Mouse (Mus musculus) CD4-positive, CD25-positive, alpha-beta regulatory T cell, adult 2 months (primary cell): ENCODE measurements around the gene Erbin.

Source experiments
- DNase-seq: peaks from one replicate; pipeline ENCODE4 v3.0.0-alpha.2; 2012; ENCODE audit warnings: low read depth, low spot score

The Erbin gene

GRCm38 (mm10) chr13:103920261-103920932 is at the start of gene Erbin:
Gene Erbin (minus strand): TSS chr13:103920514.
- peak; percentile 88 for DNase-seq

DNA sequence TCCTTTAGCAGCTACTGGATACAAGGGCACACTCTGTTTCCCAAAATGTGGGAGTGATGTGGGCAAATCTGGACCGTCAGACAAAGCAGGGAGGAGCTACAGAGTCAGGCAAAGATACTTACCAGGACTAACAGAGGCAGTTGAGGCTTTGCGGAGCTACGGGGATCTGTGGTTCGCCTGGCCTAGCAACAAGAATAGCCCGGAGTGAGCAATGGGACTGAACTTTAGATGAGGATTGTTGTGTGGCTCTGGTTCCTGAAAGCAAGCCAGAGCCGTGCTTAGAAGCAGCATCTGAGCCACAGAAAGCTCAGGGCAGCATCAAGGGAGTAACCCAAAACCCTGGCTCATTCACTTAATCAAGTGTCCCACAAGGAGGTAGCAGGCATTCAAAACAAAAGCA is 49.6 kb upstream of the Erbin start:
- DNase-seq, result no peak

GRCm38 (mm10) chr13:103967987-103968386 is 47.7 kb upstream of the Erbin start:
- no peak for DNase-seq

- DNase-seq, result no peak
Observed at GRCm38 (mm10) chr13:103966696-103967215, 46.4 kb upstream of the Erbin start.

- no peak for DNase-seq
Observed at GRCm38 (mm10) chr13:103965187-103965586, 44.9 kb upstream of the Erbin start.

- no peak for DNase-seq
Observed at GRCm38 (mm10) chr13:103963094-103963493, 42.8 kb upstream of the Erbin start.

DNA sequence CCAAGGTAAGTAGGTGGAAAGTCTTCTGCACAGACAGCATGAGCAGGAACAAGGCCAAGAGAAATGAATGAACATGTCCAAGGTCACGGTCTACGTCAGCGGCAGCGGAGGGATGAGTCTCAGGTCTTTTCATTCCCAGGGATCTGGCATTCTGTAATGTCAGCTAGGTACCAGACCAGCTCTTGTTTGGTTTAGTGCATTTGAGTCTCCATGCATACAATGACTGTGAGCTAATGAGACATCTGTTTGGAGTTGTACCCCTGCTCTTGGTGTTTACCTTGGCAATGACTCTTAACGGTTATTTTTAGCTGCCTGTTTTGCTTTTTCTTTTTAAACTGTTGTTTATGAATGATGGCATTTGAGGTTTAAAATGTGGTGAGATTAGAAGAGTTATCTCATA is 39.5 kb upstream of the Erbin start:
- DNase-seq, result no peak

DNA sequence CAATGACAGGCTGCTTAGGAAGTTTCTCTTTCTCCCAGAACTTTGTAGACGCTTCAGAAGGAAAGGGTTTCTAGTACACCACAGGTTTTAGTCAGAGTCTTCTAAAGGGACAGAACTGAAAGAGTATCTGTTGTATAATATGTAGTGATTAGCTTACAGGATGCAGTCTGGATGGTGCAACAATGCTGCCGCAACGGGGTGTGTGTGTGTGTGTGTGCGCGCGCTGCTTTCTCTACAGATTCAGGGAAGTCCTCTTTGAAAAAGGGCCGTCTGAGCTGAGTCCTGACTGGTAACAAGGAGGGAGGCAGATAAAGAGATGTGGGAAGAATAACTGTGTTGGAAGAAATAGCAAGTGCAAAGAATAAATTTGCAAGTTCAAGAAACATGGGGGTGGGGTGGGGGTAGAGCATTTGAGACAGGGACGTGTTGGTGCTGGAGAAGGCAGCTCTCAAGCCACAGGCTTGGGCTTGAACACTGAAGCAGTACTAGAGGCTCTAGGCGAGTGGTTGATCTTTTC is 38.4 kb upstream of the Erbin start:
- no peak for DNase-seq

DNA sequence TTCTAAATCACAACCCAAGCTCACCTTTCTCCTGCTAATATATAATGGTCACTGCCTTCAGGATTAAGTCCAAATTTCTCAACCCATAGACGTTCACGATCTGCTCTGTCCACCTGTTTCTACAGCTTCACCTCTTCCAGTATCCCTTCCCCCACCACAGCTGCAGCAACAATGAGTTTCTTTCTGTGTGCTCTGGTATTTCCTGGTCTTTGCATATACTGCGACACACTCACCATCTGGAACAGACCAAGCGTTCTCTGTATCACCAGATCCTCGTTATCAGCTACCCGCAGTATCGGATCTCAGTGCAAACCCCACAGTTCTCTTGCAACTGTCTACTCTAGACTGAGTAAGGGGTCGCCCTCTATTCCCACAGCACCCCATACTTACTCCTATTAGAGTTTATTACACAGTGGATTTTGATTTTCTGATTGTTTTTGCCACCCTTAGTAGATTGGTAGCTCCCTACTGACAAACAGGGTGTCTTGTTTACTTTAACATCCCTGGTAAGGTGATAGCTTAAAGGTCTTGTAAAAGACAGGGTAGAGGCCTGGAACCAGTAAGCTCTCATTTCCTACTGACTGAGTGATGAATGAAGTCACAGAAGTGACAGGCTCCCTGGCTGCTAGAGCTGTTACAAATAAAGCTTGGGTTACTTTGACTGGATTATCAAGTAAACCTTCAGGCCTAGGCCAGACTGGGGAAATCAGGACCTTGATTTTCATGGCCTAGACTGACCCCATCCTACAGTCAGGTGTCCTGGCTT is 37.0 kb upstream of the Erbin start:
- no peak for DNase-seq

DNA sequence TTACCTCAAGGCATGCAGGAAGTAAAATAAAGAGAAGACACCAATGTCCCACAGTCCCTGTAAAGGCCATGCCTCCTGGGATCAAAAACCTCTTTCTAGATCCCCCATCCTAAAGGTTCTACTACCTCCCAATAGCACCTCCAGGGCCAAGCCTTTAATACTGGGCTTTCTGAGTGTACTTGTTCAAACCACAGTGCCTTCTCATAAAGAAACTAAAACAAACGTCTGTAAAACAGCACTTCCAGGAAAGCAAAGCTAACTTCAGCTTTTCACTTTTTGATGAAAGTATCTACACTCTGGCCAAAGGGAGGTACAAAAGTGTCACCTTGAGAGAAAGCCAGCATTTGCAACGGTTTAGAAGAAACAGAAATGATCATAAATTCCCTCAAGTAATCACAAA is 35.3 kb upstream of the Erbin start:
- peak; percentile 10 for DNase-seq

DNA sequence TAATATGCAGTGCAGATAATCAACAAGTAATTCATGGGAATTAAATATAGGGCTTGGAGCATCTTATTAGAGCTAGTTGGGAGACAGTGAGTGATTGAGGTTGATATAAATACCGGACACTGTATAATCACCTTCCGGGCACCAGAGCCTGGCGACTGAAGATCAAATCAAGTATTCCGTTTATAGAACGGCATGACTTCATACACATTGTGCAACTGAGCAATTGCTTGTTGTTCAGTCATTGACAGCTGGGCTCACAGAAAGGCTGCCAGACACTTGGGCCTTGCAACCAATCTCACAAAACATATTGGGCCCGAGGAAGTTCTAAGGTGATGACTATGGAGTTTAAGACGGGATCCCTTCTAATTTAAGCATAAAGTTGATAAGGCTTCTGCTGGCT is 31.1 kb upstream of the Erbin start:
- no peak for DNase-seq

DNA sequence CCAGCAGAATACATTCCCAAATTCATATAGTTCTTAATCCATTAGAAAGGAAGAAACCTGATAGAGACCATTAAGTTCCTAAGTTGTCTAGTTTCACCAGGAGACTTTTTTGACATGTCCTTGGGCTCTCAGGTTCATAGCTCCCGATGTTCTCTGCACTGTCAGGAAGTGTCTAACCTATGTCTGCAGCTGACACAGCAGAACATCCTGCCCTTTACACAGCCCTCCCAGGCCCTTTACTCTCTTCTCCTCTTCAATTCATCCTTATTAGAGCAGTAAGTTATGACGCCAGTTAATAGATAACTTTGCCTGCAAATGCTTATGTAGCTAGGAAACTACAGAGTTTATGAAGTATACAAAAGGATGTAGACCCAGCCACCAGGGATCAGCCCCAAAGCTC is 20.5 kb upstream of the Erbin start:
- no peak for DNase-seq

DNA sequence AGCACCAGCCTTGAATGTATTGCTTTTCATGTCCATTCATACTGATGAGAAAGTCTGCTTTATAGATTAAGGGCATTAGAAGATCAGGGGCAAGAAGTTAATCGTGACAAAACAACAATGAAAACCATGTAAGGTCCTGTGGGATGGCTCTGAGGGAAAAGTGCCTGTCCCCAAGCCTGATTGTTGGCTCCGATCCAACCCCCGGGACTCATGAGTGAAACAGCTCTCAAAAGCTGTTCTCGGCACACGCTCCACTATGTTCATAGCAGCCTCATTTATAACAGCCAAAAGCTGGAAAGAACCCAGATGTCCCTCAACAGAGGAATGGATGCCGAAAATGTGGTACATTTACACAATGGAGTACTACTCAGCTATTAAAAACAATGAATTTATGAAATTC is 4.3 kb upstream of the Erbin start:
- DNase-seq, result no peak

DNA sequence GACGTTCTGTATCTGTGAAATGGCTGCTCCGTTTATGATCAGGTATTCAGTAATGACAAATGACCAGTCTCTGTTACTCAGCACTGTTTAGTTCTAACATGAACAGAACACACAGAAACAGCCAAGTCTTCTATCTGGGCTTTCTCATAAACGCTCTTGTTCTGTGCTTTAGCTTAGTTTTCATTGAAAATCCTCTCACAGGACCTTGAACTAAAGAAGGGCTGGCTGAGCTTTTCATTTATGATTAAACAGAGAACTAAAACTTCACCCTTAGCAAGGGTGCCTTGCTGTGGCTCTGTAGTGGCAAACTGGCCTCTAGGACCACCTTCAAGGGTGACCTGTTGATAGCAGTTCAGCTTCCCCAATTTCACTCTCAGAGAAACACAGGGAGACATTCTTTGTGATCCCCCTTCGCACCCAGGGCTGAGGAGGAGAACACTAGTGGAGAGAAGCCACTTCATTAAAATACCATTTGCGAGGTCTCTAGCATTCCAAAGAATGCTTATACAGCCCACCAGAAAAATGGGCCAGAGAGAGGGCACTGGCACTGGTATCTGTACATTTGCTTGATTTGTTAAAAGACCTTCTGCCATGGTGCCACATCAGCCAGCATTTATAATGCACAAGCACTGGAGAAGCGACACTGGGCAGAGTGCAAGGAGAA is 3.2 kb upstream of the Erbin start:
- DNase-seq, result no peak

GRCm38 (mm10) chr13:103921831-103922380 is 1.6 kb upstream of the Erbin start:
- DNase-seq, result no peak

GRCm38 (mm10) chr13:103920933-103921830 is 868 bp upstream of the Erbin start:
- peak; percentile 90 for DNase-seq

DNA sequence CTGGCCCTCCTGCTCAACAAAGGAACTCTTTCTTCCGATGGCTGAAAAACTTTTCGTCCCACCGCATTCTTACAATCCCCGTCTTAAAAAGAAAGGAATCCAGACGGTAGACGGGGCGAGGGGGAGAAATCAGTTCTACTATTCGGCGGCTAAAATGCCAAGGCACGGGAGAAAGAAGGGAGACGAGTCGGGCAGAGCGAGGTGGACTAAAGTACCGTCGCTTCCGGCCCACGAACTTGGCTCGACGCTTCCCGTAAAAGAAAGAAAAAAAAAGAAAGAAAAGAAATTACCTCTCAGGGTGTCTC is 406 bp downstream of the Erbin start:
- no peak for DNase-seq

DNA sequence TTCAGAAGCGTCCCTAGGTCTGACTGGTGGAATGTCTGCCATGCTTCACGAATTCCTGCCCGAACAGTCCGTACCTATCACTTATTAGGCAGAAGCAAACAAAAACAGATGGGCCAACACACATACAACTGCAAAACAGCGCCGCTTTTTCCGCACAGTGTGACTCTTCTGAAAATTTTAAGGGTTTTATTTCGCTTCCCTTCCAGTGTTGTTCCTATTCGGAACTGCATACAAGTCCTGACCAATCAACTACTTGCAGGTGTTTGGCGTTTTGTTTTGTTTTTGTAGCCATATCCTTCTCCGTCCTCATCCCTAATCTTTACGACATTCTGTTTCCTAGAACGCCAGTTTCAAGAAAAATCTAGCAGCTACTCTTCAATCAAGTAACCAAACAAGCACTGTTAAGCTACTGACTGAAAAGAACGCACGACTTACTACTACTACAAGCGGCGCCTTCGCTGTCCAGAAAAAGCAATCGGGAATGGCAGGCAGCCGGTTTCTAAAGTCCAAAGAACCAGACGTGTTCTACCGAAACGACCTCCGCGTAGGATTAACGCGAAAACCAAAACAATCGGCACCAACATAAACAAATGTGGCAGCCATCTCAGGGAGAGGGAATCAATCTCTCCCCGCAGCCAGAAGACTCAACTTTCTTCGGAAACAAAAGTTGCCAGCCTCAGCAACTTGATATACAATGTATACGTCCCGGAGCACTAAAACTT is 919 bp downstream of the Erbin start:
- peak; percentile 54 for DNase-seq

DNA sequence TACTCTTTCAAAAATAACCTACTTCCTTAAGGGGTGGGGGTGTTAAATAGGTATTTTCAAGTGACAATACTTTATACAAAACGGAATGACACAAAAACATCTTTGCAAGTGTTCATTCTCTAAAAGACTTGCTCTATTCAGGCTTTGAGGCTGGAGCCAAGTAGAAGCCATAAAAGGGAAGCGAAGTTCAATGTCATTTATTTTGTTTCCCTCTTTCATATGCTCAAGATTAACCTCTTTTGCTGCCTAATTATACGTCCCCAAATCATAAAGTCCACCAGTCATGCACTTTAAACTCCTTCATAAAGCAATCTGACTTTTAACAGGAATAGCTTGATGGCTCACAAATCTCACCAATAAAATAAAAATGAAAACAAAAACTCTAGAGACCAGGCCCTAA is 1.9 kb downstream of the Erbin start:
- no peak for DNase-seq

DNA sequence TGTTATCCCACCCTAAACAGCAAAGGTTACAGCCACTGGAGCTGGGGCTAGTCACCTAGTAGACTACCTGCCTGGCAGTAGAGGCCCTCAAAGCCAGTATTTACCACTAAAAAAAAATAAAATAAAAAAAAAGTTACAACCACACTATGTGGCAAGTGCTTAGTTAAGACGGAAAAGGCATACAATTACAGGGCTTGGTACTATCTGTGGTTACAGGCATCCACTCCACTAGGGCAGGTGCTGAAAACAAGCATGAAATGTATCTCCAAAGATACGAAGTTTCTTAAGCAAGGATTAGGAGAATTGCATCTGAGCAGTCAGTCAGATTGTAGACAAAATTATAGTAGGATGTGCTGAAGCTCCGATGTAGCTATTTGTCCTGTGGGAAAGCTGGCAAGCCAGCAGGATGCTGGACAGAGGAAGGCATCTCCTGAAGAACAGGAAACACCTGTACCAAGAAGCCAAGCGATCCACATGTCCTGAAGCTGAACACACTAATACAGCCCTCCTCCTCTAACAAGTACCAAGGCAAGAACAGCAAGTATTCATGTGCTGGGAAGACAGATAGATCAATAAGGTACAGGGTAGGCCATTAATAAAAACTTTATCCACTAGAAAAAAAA is 6.1 kb downstream of the Erbin start:
- no peak for DNase-seq
